Mouse (Mus musculus) cortical plate, adult 2 months (tissue): ENCODE measurements around the gene Pfdn2.

Experiments used
- CTCF ChIP-seq: fragments of 200-500 bp; IDR thresholded peaks from 2 replicates; pipeline ENCODE4 v1.5.1; 2011; ENCODE audit warnings: mild to moderate bottlenecking, control low read depth, low read length; ENCODE audit not compliant: insufficient read depth; ENCODE audit errors: extremely low read depth
- POLR2A ChIP-seq: fragments of 200-500 bp; IDR thresholded peaks from 2 replicates; pipeline ENCODE4 v1.6.1; 2011; ENCODE audit warnings: mild to moderate bottlenecking, low read length, control low read depth; ENCODE audit not compliant: insufficient read depth; ENCODE audit errors: extremely low read depth

DNA sequence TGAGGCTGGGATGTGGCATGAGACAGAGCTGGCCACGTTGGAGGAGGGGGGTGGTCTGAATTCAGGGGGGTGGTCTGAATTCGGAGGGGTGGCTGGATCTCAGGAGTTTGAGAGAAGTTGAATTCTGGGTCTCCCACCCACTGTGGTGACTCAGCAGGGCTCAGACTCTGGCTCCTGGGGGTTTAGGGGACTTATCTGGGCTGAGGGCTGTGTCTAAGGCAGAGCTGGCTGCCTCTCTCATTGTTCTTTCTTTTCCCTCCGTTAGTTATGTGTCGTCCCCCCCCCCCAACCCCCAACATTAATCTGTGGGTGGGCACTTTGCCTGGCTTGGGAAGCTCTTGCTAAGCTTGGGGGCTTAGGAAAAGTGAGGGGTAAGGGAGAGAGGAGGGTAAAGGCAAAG lies 28.5 kb downstream of the Pfdn2 start:
- TF ChIP-seq CTCF (no peak), POLR2A (no peak)
